Comparison of ENCODE assay signal across 14 mouse cellular contexts in genomic region chr10:61825979-61826752, GRCm38 (mm10). TPM values are rescaled to one million over a fixed set of nuclear protein-coding genes. Genes with fewer than 3 reads are reported as not detected.
A peak's percentile ranks its signal among the peaks of the same experiment; 100 is the strongest.
DNase-seq lines count a peak whose midpoint lies in the region; ATAC-seq and TF ChIP-seq lines count a peak whose summit lies in the region.
"Had no signal": no experiment of that assay in that cellular context is flagged by ENCODE, and none has a peak within 500 bp of the region (broad histone marks: within the 10 kb centered on the region; RNA-seq: fewer than 3 reads in every experiment).

No protein-coding gene starts in this region.

- H3K27ac ChIP-seq in kidney, postnatal 0 days = peak overlapping the region; percentile 82
- peak overlapping the region; percentile 91 for H3K27ac ChIP-seq in embryonic facial prominence, embryonic 12.5 days
- H3K27ac ChIP-seq in limb, embryonic 13.5 days = peak overlapping the region; percentile 73; the same call in 1 of the 2 replicates
- H3K27ac ChIP-seq: liver, embryonic 14.5 days had no signal

- ATAC-seq in kidney, postnatal 0 days (replicated peaks; ENCODE audit: low FRiP score, low read depth) = 0 out of 2 replicates have a peak, but pooled peaks have one; percentile 17
- no peak for ATAC-seq in embryonic facial prominence, embryonic 12.5 days (ENCODE audit: insufficient number of reproducible peaks, insufficient read depth, low FRiP score, low TSS enrichment)
- ATAC-seq in limb, embryonic 13.5 days (ENCODE audit: low FRiP score, low read depth) = no peak
- ATAC-seq: CD4-positive, CD25-positive, alpha-beta regulatory T cell, adult 4 months; forebrain, embryonic 16.5 days had no signal

- H3K27me3 ChIP-seq in kidney, postnatal 0 days (ENCODE audit: insufficient read depth, low read length) = no peaks in the 10 kb centered on the region
- no peaks in the 10 kb centered on the region for H3K27me3 ChIP-seq in embryonic facial prominence, embryonic 12.5 days
- H3K27me3 ChIP-seq in limb, embryonic 13.5 days = no peaks in the 10 kb centered on the region

- WGBS in kidney, postnatal 0 days = 41% methylated on average over 13 of the region's 13 CpGs
- WGBS in embryonic facial prominence, embryonic 12.5 days = 27% methylated on average over 13 of the region's 13 CpGs
- 38% methylated on average over 13 of the region's 13 CpGs for WGBS in limb, embryonic 13.5 days

- no peak overlapping the region for H3K9ac ChIP-seq in kidney, postnatal 0 days (ENCODE audit: low read depth, low read length)
- no peak overlapping the region for H3K9ac ChIP-seq in embryonic facial prominence, embryonic 12.5 days
- H3K9ac ChIP-seq in limb, embryonic 13.5 days = no peak overlapping the region
- H3K9ac ChIP-seq: liver, embryonic 14.5 days had no signal

- H3K9me3 ChIP-seq in kidney, postnatal 0 days (replicated peaks; ENCODE audit: low read length) = no peaks in the 10 kb centered on the region
- no peaks in the 10 kb centered on the region for H3K9me3 ChIP-seq in embryonic facial prominence, embryonic 12.5 days
- H3K9me3 ChIP-seq in limb, embryonic 13.5 days = no peaks in the 10 kb centered on the region

- peak; percentile 32 for DNase-seq in embryo, embryonic 10.5 days (ENCODE audit: low spot score)
- no peak for DNase-seq in embryo, embryonic 10 days (ENCODE audit: low spot score)
- DNase-seq in kidney, postnatal 0 days (ENCODE audit: low spot score) = no peak
- no peak for DNase-seq in kidney, postnatal 4 days
- DNase-seq in cerebellum, adult 18-20 months = no peak
- DNase-seq in left cerebral cortex, adult 18-20 months (ENCODE audit: low spot score in 2 of 2) = no peak
- DNase-seq: cerebellum, postnatal 36 days; heart, postnatal 4 days had no signal

- TF ChIP-seq CTCF in kidney, postnatal 0 days (IDR thresholded peaks at IDR 0.05; ENCODE audit: low read depth) = no peak

- H3K36me3 ChIP-seq in kidney, postnatal 0 days (ENCODE audit: insufficient read depth, low read length) = no peaks in the 10 kb centered on the region
- no peaks in the 10 kb centered on the region for H3K36me3 ChIP-seq in embryonic facial prominence, embryonic 12.5 days
- no peaks in the 10 kb centered on the region for H3K36me3 ChIP-seq in limb, embryonic 13.5 days

- no peaks in the 10 kb centered on the region; the same call in 1 of the 2 replicates for H3K4me1 ChIP-seq in kidney, postnatal 0 days (replicated peaks; ENCODE audit: insufficient read depth, low read length)
- H3K4me1 ChIP-seq in embryonic facial prominence, embryonic 12.5 days = peaks cover 70% of the 10 kb centered on the region
- H3K4me1 ChIP-seq in limb, embryonic 13.5 days = peaks cover 69% of the 10 kb centered on the region

- no peak overlapping the region for H3K4me2 ChIP-seq in kidney, postnatal 0 days (ENCODE audit: low read length)
- H3K4me2 ChIP-seq in embryonic facial prominence, embryonic 12.5 days (replicated peaks) = no peak overlapping the region
- H3K4me2 ChIP-seq in limb, embryonic 13.5 days (replicated peaks) = no peak overlapping the region

- H3K4me3 ChIP-seq in kidney, postnatal 0 days (replicated peaks; ENCODE audit: low read depth, low read length) = no peak overlapping the region
- no peak overlapping the region for H3K4me3 ChIP-seq in embryonic facial prominence, embryonic 12.5 days
- H3K4me3 ChIP-seq in limb, embryonic 13.5 days = no peak overlapping the region
- H3K4me3 ChIP-seq: erythroblast, embryonic 14.5 days had no signal

RNA-seq across cellular contexts. Expression of gene H2afy2, which starts 42.2 kb away (rescaled TPM):
- polyA plus RNA-seq in kidney, postnatal 0 days (2015; fragmentation: Nextera tagmentation; extraction: Ambion mirVana) = 83.0 and 87.4 TPM in 2 replicates
- polyA plus RNA-seq in embryonic facial prominence, embryonic 12.5 days (2016; fragmentation: Nextera tagmentation; extraction: Ambion mirVana) = 383 and 385 TPM in 2 replicates
- 266 and 267 TPM in 2 replicates for polyA plus RNA-seq in limb, embryonic 13.5 days (2015; fragmentation: Nextera tagmentation; extraction: Ambion mirVana)
- total RNA-seq in left cerebral cortex, adult 18-20 months (2021) = 10 to 100 TPM; 19.1 to 21.0 TPM
- polyA plus RNA-seq: CD4-positive, CD25-positive, alpha-beta regulatory T cell, adult 4 months; erythroblast, embryonic 14.5 days had no signal
